Comparison of ENCODE assay signal across 26 mouse cellular contexts in the genomic region with DNA sequence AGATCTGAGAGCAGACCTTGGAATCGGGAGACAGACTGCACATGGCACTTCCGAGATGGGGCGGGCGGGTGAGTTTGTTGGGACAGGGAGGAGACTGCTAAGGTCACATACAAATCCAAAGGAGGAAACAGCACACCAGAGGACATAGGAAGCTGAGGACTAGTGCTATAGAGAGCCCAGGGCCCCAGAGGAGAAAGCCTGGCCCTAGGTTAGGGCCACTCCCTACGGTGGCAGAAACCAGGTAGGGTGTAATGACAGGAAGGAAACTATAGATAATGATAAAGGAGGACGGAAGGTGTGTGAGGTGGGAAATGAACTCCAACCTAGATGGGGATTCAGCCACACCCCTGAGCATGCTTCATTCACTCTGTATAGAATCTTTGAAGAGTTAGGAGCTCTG.
"Had no signal": no experiment of that assay in that cellular context is flagged by ENCODE, and none has a peak within 500 bp of the region (broad histone marks: within the 10 kb centered on the region; RNA-seq: fewer than 3 reads in every experiment).

No protein-coding gene starts in this region.

- DNase-seq: gastrocnemius, adult 2 months; gastrocnemius, postnatal 14 days; gastrocnemius, postnatal 36 days; heart, adult 18-20 months; heart, postnatal 10 days; heart, postnatal 4 days; kidney, adult 11 months; kidney, adult 2 months; kidney, adult 9 months; kidney, postnatal 14 days; kidney, postnatal 36 days; liver; liver, embryonic 13.5 days had no signal

- ATAC-seq: hindbrain, embryonic 16.5 days; inflammation-experienced regulatory T-cells, adult 6 months had no signal

- H3K4me2 ChIP-seq: heart, embryonic 12.5 days; hindbrain, embryonic 12.5 days; hindbrain, embryonic 14.5 days; kidney, embryonic 15.5 days; limb, embryonic 12.5 days; liver, embryonic 11.5 days; liver, embryonic 13.5 days had no signal

- H3K27me3 ChIP-seq: heart, embryonic 12.5 days; hindbrain, embryonic 12.5 days; kidney, embryonic 15.5 days; limb, embryonic 12.5 days; liver, embryonic 13.5 days had no signal

- H3K27ac ChIP-seq: gastrocnemius, adult 2 months; hindbrain, embryonic 10.5 days; hindbrain, embryonic 12.5 days; hindbrain, embryonic 14.5 days; kidney, embryonic 15.5 days; kidney, postnatal 0 days; layer of hippocampus, adult 2 months; left cerebral cortex, adult 2 months; limb, embryonic 10.5 days; limb, embryonic 12.5 days; liver, embryonic 13.5 days had no signal

- H3K9ac ChIP-seq: heart, embryonic 12.5 days; hindbrain, embryonic 12.5 days; hindbrain, embryonic 14.5 days; kidney, embryonic 15.5 days; limb, embryonic 12.5 days; liver, embryonic 13.5 days had no signal

- H3K9me3 ChIP-seq: heart, embryonic 12.5 days; hindbrain, embryonic 10.5 days; hindbrain, embryonic 12.5 days; kidney, embryonic 15.5 days; limb, embryonic 10.5 days; limb, embryonic 12.5 days; liver, embryonic 13.5 days had no signal

- H3K4me3 ChIP-seq: gastrocnemius, adult 2 months; heart, embryonic 12.5 days; hindbrain, embryonic 10.5 days; hindbrain, embryonic 12.5 days; kidney, embryonic 15.5 days; layer of hippocampus, adult 2 months; left cerebral cortex, adult 2 months; limb, embryonic 10.5 days; limb, embryonic 12.5 days; liver, embryonic 13.5 days had no signal
